Mouse (Mus musculus) kidney, postnatal 0 days (tissue): ENCODE measurements around the gene Snx20. TPM values are rescaled to one million over a fixed set of nuclear protein-coding genes. Genes with fewer than 3 reads are reported as not detected.
A peak's percentile ranks its signal among the peaks of the same experiment; 100 is the strongest.

ENCODE experiments used
- ATAC-seq: fragments of 200-750 bp; cut with Nextera tagmentation; replicated peaks from 2 replicates; pipeline ENCODE4 v1.8.0; 2017; ENCODE audit warnings: low read depth, moderate number of reproducible peaks, moderate TSS enrichment, moderate library complexity; ENCODE audit not compliant: low FRiP score
- DNase-seq: peaks from one replicate; pipeline ENCODE4 v3.0.0-alpha.2; 2016; ENCODE audit warnings: low spot score
- H3K27ac ChIP-seq: fragments of 300-500 bp; sonication (generic); 2 replicates; pipeline ENCODE4 v1.5.1; 2014; ENCODE audit warnings: mild to moderate bottlenecking
- H3K27me3 ChIP-seq: fragments of 300-500 bp; sonication (generic); 2 replicates; pipeline ENCODE4 v1.6.1; 2014; ENCODE audit warnings: low read length, mixed read lengths; ENCODE audit not compliant: insufficient read depth
- H3K36me3 ChIP-seq: fragments of 300-500 bp; sonication (generic); 2 replicates; pipeline ENCODE4 v1.6.1; 2014; ENCODE audit warnings: low read length, mixed read lengths; ENCODE audit not compliant: insufficient read depth
- H3K4me1 ChIP-seq: fragments of 300-500 bp; sonication (generic); replicated peaks from 2 replicates; pipeline ENCODE4 v1.6.1; 2014; ENCODE audit warnings: antibody characterized with exemption, low read length, mixed read lengths; ENCODE audit not compliant: insufficient read depth
- H3K4me2 ChIP-seq: fragments of 300-500 bp; sonication (generic); 2 replicates; pipeline ENCODE4 v1.6.1; 2014; ENCODE audit warnings: mild to moderate bottlenecking, low read length, moderate library complexity, mixed read lengths
- H3K4me3 ChIP-seq: fragments of 300-500 bp; sonication (generic); replicated peaks from 2 replicates; pipeline ENCODE4 v1.5.1; 2014; ENCODE audit warnings: low read depth, low read length
- H3K9ac ChIP-seq: fragments of 300-500 bp; sonication (generic); 2 replicates; pipeline ENCODE4 v1.6.1; 2014; ENCODE audit warnings: low read depth, low read length
- H3K9me3 ChIP-seq: fragments of 300-500 bp; sonication (generic); replicated peaks from 2 replicates; pipeline ENCODE4 v1.6.1; 2016; ENCODE audit warnings: low read length, inconsistent platforms, mixed read lengths
- CTCF ChIP-seq: IDR thresholded peaks from 2 replicates; pipeline ENCODE4 v1.5.1; 2016; ENCODE audit warnings: antibody characterized with exemption, low read depth, mild to moderate bottlenecking, moderate library complexity
- WGBS: fragments of 180-500 bp; shearing (Covaris S2); extraction: QIAGEN DNeasy Blood & Tissue Kit; methylation state at CpG from one replicate; pipeline ENCODE4 v1.1.7; 2014; 5-methylcytosine and 5-hydroxymethylcytosine counted together
- polyA plus RNA-seq: library from polyadenylated mRNA; unstranded; fragments of >200 nt; fragmentation: Nextera tagmentation; extraction: Ambion mirVana; gene quantifications from 2 replicates; pipeline ENCODE4 v1.2.1, GENCODE M21; 2015

Snx20 gene
- polyA plus RNA-seq, 1 experiment from 2014 or later = 3.0 TPM

DNA sequence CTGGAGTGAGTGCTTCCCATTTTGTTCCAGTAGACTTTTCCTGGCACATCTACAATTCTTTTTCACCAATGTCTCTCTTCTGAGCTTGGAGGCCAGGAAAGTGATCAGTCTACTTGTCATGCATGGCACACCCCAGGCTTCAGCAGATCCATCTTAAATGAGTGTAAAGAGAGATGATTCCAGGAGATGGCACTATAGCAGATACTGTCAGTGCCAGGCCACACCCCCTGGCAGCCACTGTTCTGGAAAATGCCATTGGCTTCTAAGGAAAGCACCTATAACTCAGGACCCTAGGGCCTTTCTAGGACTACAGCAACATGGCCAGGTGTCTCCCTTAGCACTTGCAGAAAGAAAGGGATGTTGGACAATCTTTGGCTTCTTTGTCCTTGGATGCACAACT lies 4.8 kb downstream of the Snx20 start:
- Histone ChIP-seq H3K4me1 (no peaks in the 10 kb centered on the region), H3K9me3 (no peaks in the 10 kb centered on the region), H3K36me3 (no peaks in the 10 kb centered on the region), H3K4me2 (no peak overlapping the region), H3K9ac (no peak overlapping the region), H3K27me3 (no peaks in the 10 kb centered on the region), H3K4me3 (no peak overlapping the region), H3K27ac (no peak overlapping the region)
- DNase-seq (peak; percentile 84), ATAC-seq (no peak)
- peak; percentile 64 for TF ChIP-seq CTCF

DNA sequence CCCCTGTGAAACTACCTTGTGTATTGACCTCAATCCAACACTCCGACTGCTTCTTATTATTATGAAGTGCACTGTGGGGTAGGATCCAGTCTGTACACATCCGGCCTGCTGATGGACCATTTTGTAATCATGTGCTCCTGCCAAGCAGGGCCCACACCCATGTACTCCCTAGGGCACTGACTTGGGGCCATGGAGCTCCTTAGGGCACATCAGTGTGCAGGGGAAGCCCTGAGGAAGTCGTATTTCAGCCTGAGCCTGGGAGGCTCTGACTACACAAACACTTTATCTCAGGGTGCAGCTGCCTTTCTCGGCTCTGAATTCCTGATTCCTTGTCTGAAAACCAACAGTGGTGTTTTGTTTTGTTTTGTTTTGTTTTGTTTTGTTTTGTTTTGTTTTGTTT lies 5.7 kb downstream of the Snx20 start:
- Histone ChIP-seq H3K4me2 (no peak overlapping the region), H3K9ac (no peak overlapping the region), H3K27ac (no peak overlapping the region), H3K9me3 (no peaks in the 10 kb centered on the region), H3K36me3 (no peaks in the 10 kb centered on the region), H3K27me3 (no peaks in the 10 kb centered on the region), H3K4me1 (no peaks in the 10 kb centered on the region), H3K4me3 (no peak overlapping the region)
- TF ChIP-seq CTCF = no peak
- 40% methylated on average over 4 of the region's 4 CpGs for WGBS
- DNase-seq = no peak
- no peak for ATAC-seq

DNA sequence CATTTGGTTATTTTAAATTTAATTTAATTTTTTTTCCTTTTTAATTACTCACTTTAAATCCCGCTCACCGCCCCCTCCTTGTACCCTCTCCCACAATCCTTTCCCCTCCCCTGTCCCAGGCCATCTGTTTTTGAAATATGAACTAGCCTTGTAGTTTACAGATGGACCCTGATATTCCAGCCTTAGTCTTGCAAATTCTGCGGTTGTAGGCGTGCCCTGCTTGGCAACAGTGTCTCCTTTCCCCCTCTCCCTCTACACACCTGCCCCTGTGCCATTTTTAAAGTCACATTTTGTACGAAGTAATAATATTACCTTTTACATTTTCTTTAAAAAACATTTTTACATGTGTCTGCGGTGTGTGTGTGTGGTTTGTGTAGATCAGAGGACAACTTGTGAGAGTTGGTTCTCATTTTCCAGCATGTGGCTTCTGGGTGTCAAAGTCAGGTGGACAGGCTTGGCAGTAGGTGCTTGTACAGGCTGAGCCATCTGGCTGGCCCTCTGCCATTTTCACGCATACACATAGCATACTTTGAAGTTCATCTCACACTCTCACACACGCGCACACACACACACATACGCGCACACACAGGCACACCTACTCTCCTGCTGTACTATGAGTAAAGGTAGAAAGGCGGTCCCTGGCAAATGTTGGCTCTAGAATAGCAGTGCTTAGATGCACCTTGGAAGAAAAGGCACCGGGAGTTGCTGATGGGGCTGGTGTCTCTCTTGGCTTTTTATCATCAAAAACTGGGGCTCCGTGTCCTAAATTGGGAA lies 7.7 kb downstream of the Snx20 start:
- Histone ChIP-seq H3K27me3 (no peaks in the 10 kb centered on the region), H3K4me2 (peak overlapping the region; percentile 78), H3K4me3 (peak overlapping the region; percentile 45), H3K27ac (no peak overlapping the region), H3K9me3 (no peaks in the 10 kb centered on the region), H3K4me1 (no peaks in the 10 kb centered on the region), H3K36me3 (no peaks in the 10 kb centered on the region), H3K9ac (peak overlapping the region; percentile 66; the same call in 1 of the 2 replicates)
- no peak for TF ChIP-seq CTCF
- WGBS = 63% methylated on average over 14 of the region's 14 CpGs
- ATAC-seq (no peak), DNase-seq (no peak)

DNA sequence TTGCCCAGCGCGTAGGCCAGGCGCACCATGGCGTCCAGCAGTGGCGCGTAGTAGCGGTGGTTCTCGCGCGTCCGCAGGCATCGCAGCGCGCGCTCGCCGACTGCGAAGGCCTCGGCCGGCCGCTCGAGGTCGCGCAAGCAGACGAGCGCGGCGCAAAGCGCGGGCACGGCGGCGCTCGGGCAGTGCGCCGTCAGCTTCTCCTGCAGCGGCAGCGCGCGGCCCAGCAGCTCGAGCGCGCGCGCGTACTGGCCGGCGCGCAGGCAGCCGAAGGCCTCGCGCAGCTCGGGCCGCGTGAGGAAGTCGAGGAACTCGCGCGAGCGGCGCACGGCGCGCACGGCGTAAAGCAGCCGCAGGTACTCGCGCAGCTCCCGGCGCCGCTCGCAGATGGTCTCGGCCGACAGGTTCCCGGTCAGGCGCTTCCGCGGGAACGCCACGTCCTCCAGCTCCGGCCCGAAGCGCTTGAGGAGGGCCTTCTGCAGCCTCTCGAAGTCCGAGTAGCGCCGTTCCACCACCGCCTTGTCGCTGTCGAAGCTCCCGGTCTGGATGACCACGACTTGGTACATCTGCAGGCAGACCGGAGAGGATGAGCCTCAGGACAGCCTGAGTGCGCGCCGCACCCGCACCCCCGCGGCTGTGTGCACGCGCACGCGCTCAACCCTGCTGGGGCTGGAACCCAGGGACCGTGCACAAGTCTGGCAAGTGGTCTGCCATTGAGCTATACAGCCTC lies 8.5 kb downstream of the Snx20 start:
- DNase-seq (peak; percentile 90), ATAC-seq (peak; percentile 73)
- H3K36me3 ChIP-seq = no peaks in the 10 kb centered on the region
- no peak; the same call in 1 of the 2 replicates for TF ChIP-seq CTCF
- H3K4me3 ChIP-seq = peak overlapping the region; percentile 45
- WGBS = under 1% methylated on average over 103 of the region's 105 CpGs
- H3K27ac ChIP-seq = no peak overlapping the region; the same call in 1 of the 2 replicates
- H3K4me1 ChIP-seq = no peaks in the 10 kb centered on the region
- H3K9ac ChIP-seq = peak overlapping the region; percentile 66
- no peaks in the 10 kb centered on the region for H3K9me3 ChIP-seq
- no peaks in the 10 kb centered on the region for H3K27me3 ChIP-seq
- H3K4me2 ChIP-seq = peak overlapping the region; percentile 78

GRCm38 (mm10) chr8:88626940-88627264 lies 9.0 kb downstream of the Snx20 start:
- Histone ChIP-seq H3K4me2 (peak overlapping the region; percentile 78), H3K4me1 (no peaks in the 10 kb centered on the region), H3K9ac (peak overlapping the region; percentile 66), H3K27ac (no peak overlapping the region; the same call in 1 of the 2 replicates), H3K27me3 (peaks cover 3% of the 10 kb centered on the region; the same call in 1 of the 2 replicates), H3K4me3 (peak overlapping the region; percentile 45), H3K36me3 (no peaks in the 10 kb centered on the region), H3K9me3 (no peaks in the 10 kb centered on the region)
- 14% methylated on average over 19 of the region's 19 CpGs for WGBS
- no peak for DNase-seq
- no peak for TF ChIP-seq CTCF
- no peak for ATAC-seq

GRCm38 (mm10) chr8:88626433-88626832 lies 9.5 kb downstream of the Snx20 start:
- Histone ChIP-seq H3K4me1 (no peaks in the 10 kb centered on the region), H3K27me3 (peaks cover 4% of the 10 kb centered on the region; the same call in 1 of the 2 replicates), H3K9me3 (no peaks in the 10 kb centered on the region), H3K27ac (no peak overlapping the region), H3K9ac (no peak overlapping the region), H3K4me2 (no peak overlapping the region), H3K4me3 (no peak overlapping the region; the same call in 1 of the 2 replicates), H3K36me3 (no peaks in the 10 kb centered on the region)
- ATAC-seq = no peak
- 79% methylated on average over 3 of the region's 3 CpGs for WGBS
- no peak for DNase-seq
- no peak for TF ChIP-seq CTCF
